ENCODE assay signal across 13 mouse cellular contexts in genomic region chr3:66747073-66747710, GRCm38 (mm10).
DNase-seq lines count a peak whose midpoint lies in the region; ATAC-seq and TF ChIP-seq lines count a peak whose summit lies in the region.
"Had no signal": no experiment of that assay in that cellular context is flagged by ENCODE, and none has a peak within 500 bp of the region (broad histone marks: within the 10 kb centered on the region; RNA-seq: fewer than 3 reads in every experiment).

No protein-coding gene starts in this region.

- peak; percentile 78 for ATAC-seq in hindbrain, embryonic 12.5 days (ENCODE audit: low FRiP score)
- ATAC-seq in midbrain, embryonic 14.5 days (ENCODE audit: low FRiP score, low TSS enrichment): peak; percentile 24

- no peak for DNase-seq in gastrocnemius, adult 2 months
- no peak for DNase-seq in gastrocnemius, adult 8-10 months (ENCODE audit: low spot score in 2 of 2)
- DNase-seq in embryo, embryonic 10.5 days (ENCODE audit: low spot score): peak; percentile 32
- no peak for DNase-seq in midbrain, embryonic 14.5 days
- DNase-seq in heart, embryonic 10.5 days (ENCODE audit: low spot score): no peak
- no peak for DNase-seq in gastrocnemius, postnatal 25 days
- no peak for DNase-seq in urinary bladder, postnatal 14 days (ENCODE audit: low spot score)
- DNase-seq: adrenal gland, adult 2 months; heart, postnatal 14 days; kidney, postnatal 4 days; right cerebral cortex, postnatal 4 days; thymus, adult 18-20 months had no signal

- TF ChIP-seq CTCF in gastrocnemius, adult 2 months (IDR thresholded peaks at IDR 0.05): no peak

- H3K9me3 ChIP-seq in hindbrain, embryonic 12.5 days (replicated peaks): no peaks in the 10 kb centered on the region
- H3K9me3 ChIP-seq in midbrain, embryonic 14.5 days (ENCODE audit: control insufficient read depth, low read length): no peaks in the 10 kb centered on the region
- no peaks in the 10 kb centered on the region for H3K9me3 ChIP-seq in heart, embryonic 10.5 days

- H3K9ac ChIP-seq in hindbrain, embryonic 12.5 days: no peak overlapping the region
- no peak overlapping the region for H3K9ac ChIP-seq in midbrain, embryonic 14.5 days (replicated peaks; ENCODE audit: low read length)

- 35% methylated on average over 20 of the region's 20 CpGs for WGBS in hindbrain, embryonic 12.5 days
- WGBS in midbrain, embryonic 14.5 days: 43% methylated on average over 20 of the region's 20 CpGs
- 80% methylated on average over 20 of the region's 20 CpGs for WGBS in heart, embryonic 10.5 days

- peak overlapping the region; percentile 35 for H3K4me3 ChIP-seq in gastrocnemius, adult 2 months
- H3K4me3 ChIP-seq in hindbrain, embryonic 12.5 days: 0 out of 2 replicates have a peak overlapping the region, but pooled peaks have one; percentile 5
- H3K4me3 ChIP-seq in midbrain, embryonic 14.5 days (replicated peaks; ENCODE audit: low read depth, low read length): peak overlapping the region; percentile 11; the same call in 1 of the 2 replicates
- no peak overlapping the region for H3K4me3 ChIP-seq in heart, embryonic 10.5 days

- no peak overlapping the region for H3K27ac ChIP-seq in gastrocnemius, adult 2 months
- H3K27ac ChIP-seq in hindbrain, embryonic 12.5 days: peak overlapping the region; percentile 56; the same call in 1 of the 2 replicates
- H3K27ac ChIP-seq in midbrain, embryonic 14.5 days (replicated peaks; ENCODE audit: low read depth, low read length): peak overlapping the region; percentile 43; the same call in 1 of the 2 replicates
- H3K27ac ChIP-seq in heart, embryonic 10.5 days: no peak overlapping the region

- H3K27me3 ChIP-seq in hindbrain, embryonic 12.5 days: peaks cover 17% of the 10 kb centered on the region
- no peaks in the 10 kb centered on the region for H3K27me3 ChIP-seq in midbrain, embryonic 14.5 days (ENCODE audit: control insufficient read depth, insufficient read depth, low read length)
- no peaks in the 10 kb centered on the region for H3K27me3 ChIP-seq in heart, embryonic 10.5 days (ENCODE audit: insufficient read depth, poor library complexity, severe bottlenecking)

- intact Hi-C loops in gastrocnemius, adult 2 months (cut with DNase I): no loop called here

- peak overlapping the region; percentile 28 for H3K4me2 ChIP-seq in hindbrain, embryonic 12.5 days (replicated peaks)
- H3K4me2 ChIP-seq in midbrain, embryonic 14.5 days (ENCODE audit: low read length): peak overlapping the region; percentile 45

- 0 out of 2 replicates have a peak, but pooled peaks cover 5% of the 10 kb centered on the region for H3K4me1 ChIP-seq in hindbrain, embryonic 12.5 days
- 0 out of 2 replicates have a peak, but pooled peaks cover 3% of the 10 kb centered on the region for H3K4me1 ChIP-seq in midbrain, embryonic 14.5 days (ENCODE audit: control insufficient read depth, insufficient read depth, low read length)
- no peaks in the 10 kb centered on the region for H3K4me1 ChIP-seq in heart, embryonic 10.5 days

- no peaks in the 10 kb centered on the region for H3K36me3 ChIP-seq in hindbrain, embryonic 12.5 days
- no peaks in the 10 kb centered on the region for H3K36me3 ChIP-seq in midbrain, embryonic 14.5 days (ENCODE audit: control insufficient read depth, insufficient read depth, low read length)
- no peaks in the 10 kb centered on the region for H3K36me3 ChIP-seq in heart, embryonic 10.5 days

Comparison
In these comparisons a context has a peak if more than half of its experiments do, and no peak if none do; other contexts are left out.
1. H3K27ac ChIP-seq: peak in hindbrain, embryonic 12.5 days (single experiment) and midbrain, embryonic 14.5 days (single experiment); none in gastrocnemius, adult 2 months (single experiment) and heart, embryonic 10.5 days (single experiment).